Mouse (Mus musculus) left cerebral cortex, adult 8-10 months (tissue): ENCODE data around the gene Fam189a1. TPM values are rescaled to one million over a fixed set of nuclear protein-coding genes. Genes with fewer than 3 reads are reported as not detected.

Source experiments
- DNase-seq, 2 experiments: peaks; one replicate each; pipeline ENCODE4 v3.0.0; 2022; ENCODE audit warnings: low spot score in 2 of 2
- total RNA-seq, 4 experiments: library from RNA; stranded (reverse); gene quantifications; 2 replicates each; pipeline ENCODE4 v1.2.4; 2022

Gene Fam189a1
- total RNA-seq, 4 experiments from 2014 or later, result 43.0 to 54.1 (median 47.7) TPM

DNA sequence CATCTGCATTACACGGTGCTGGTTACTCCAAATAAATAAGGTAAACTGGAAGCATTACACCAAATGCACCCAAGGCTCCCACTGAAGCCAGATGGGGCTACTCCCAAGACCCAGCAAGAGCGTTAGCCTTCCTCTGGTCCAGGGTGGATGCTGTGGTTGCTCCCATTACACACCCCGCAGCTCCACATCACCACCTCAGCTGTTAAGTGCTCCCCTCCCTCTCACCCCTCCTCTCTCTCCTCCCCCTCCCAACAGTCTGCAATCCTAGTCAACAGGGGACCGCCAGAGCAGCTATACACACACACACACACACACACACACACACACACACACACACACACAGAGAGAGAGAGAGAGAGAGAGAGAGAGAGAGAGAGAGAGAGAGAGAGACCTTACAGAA lies 109.7 kb downstream of the Fam189a1 start:
- no peak for DNase-seq

DNA sequence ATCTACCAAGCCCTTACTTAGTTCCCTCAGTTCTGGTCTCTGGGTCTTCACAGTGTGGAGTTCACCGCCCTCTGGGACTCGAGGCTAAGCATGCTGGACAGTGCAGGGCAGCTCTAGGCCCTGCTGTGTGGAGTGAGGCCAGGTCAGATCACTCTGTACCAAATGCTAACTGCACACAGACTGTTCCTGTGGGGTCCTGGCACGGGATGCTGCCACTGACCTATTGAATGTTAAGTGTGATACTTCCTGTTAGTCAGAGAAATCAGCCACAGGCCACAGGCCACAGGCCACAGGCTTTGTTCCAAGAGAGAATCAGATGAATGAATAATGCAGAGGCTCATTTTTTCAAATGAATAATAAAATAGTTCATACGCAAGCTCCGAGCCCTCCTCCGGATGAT lies 112.1 kb downstream of the Fam189a1 start:
- DNase-seq, result no peak

DNA sequence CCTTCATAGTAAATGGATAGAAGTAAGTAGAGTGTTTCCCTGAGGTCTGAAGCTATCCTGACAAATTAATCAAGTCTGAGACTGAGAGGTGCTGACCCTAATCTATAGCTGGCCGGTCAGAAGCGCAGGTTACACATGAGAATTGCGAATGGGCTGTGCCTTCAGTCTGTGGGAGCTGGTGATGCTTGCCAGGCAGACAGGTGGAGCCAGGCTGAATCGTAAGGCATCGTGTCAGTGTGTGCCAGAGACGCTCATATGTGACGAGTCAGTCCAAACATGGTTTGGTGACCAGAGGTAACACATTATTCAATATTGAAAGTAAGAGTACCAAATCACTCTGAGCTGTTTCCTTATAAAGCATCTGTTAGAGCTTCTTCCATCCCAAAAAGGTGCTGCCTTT lies 115.3 kb downstream of the Fam189a1 start:
- no peak for DNase-seq

DNA sequence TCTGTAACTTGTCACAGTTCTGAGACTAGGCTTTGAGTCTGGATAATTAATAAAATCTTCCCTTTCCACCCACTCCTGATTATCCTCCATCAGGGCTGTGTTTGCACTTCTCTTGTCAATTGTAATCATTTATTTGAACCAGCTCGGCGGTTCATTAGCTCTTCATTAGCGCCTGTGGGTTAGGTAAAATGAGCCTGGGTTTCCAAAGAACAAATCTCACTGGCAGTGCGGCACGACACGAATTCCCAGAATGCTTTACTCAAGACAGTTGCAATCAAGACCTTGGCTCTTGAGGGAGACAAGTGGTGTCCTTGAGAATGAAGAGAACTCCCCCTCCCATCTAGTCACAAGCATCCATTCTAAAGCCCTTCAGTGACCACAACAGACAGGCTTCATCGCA lies 124.6 kb downstream of the Fam189a1 start:
- no peak for DNase-seq

DNA sequence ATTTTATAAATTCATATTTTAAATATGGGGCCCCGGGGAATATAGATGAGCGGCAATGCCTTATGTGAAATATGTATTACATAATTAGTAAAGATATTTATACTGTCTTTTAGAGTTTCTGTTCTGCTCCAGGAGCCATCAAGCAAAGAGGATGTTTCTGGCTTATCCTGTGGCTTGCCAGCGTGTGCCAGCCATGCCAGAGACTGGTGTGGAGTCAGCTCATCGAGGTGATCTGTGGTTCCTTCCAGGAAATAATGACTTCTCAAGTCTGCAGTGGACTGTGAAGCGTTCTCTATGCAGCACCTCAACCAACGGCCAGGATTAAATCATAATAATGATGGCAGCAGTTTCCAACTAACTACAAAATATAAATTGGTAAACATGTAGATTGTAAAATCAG lies 125.2 kb downstream of the Fam189a1 start:
- DNase-seq, result no peak

DNA sequence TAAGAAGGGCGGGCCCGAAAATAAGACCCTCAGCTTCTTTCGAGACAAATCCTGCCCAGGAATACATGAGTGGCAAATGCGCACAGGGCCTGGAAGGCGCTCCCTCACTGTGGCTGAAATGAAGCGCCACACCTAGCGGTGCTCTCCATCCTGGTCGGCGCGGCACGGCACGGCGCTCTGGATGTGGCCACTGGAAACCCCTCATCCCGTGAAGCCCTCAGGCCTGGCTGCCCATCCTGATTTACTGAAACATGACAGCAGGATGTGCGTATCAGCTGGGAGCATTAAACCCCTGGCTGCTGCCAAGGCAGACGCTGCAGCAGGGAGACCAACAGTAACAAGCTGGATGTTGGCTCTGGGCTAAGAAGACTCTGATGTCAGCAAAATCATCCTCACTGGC lies 126.4 kb downstream of the Fam189a1 start:
- no peak for DNase-seq

DNA sequence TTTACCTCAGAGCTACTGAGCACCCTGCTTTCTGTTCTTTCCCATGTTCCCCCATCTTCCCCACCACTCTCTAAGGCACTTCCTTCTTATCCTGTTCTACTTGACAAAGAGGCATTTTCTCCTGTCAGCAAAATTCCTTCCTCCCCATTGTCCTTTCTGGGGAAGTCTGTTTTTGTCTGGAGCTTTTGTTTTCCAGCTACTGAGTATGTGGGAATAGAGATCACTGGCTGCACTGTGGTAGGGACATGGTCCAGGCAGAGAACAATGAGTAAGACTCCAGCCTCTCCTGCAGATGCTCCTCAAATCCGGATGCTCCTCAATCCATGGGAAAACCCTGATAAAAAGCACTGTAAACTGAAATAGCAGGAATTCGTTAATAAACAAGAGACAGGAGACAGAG lies 135.1 kb downstream of the Fam189a1 start:
- DNase-seq, result no peak

DNA sequence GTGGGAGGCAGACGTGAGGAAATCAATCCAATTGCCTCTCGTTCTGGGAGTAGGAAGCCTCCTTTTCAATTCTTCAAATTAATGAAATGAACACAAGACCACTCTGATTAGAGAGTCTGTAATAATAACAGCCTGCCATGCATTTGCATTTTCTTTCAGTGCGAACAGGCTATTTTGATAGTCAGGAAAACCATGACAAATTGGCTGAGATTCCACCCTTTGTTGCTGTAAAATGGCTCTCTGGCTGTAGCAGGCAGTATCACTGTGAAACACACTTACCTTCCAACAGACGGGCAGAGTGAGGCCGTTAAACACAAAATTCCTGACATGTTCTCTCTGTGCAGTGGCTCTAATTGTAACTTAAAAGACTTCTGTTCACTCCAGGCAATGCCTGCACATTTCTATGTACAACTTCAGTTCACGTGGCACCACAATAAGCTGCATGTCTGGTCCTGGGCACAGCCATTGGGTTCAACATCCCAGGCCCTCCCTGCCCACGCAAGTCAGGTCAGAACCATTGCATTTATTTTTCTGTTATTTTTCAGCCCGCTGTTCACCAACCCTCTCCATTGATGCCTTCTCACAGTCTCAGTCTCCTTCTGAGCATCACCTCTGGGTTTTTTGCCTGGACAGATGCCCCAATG lies 138.2 kb downstream of the Fam189a1 start:
- no peak for DNase-seq

DNA sequence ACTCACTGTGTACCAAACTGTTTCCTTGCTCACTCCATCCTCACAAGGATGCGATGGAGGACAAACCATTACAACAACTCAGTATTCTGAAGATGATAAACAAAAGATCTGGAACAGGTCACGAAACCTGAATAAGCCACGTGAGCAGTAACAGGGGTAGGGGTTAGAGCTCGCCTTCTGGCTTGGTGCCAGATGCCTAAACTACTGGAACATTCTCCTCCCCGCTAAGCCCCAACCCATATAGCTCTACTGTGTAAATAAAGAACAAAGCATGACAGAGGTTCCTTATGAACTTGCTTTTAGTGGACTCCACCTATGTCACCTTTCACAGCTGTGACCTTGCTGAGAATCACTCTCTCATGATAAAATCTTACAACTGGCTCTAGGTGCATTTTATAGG lies 139.0 kb downstream of the Fam189a1 start:
- no peak for DNase-seq

DNA sequence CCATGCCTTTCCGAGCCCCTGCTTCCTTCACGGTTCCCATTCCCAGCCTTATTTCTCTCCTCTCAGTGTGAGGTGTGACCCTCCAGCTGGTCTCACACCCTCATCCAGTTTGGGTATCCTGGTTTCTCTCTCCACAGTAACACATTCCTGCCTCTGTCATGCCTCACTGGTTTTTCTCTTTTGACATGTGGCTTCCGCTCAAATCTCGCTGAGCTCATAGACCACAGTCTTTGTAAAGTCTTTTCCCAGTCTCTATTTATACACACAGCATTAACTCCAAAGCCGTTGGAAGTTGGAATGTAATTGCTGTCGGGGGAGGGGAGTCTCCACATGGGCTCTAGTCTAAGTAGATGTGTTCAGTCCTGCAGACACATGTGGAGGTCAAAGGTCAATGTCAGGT lies 145.2 kb downstream of the Fam189a1 start:
- no peak for DNase-seq

DNA sequence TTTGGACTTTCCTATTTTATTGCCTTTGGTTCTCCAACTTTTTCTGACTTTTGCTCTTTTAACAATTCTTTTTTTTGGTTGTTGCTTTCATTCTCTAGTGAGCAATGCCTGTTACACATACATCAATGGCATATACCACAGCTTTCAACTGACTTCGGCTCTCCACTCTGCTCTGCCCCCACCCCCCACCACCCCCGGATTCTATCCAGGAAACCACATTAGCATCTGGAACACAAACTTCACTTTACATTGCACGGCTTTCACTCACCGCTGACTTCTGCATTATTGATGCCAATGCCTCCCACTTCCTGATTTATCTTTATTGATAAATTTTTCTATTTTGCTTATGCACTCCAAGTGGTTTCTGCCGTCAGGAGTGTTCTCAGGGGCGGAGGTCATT lies 146.1 kb downstream of the Fam189a1 start:
- DNase-seq, result no peak

DNA sequence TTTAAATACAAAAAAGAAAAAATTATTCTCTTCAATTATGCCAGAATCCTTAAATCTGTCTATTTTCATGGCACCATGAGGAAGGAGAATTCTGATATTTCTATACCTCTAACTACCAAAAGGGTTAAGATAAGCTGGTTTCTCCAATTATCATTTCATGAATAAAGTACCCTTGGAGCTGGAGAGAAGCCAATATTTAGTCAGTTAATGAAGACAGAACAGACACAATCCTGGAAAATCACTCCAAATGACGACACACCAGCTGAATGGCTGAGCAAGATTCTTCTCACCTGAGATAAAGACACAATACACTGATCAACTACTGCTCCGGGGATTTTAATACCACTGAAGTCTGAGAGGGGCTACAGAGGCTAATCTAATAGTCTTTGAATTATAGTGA lies 150.6 kb downstream of the Fam189a1 start:
- DNase-seq, result no peak

DNA sequence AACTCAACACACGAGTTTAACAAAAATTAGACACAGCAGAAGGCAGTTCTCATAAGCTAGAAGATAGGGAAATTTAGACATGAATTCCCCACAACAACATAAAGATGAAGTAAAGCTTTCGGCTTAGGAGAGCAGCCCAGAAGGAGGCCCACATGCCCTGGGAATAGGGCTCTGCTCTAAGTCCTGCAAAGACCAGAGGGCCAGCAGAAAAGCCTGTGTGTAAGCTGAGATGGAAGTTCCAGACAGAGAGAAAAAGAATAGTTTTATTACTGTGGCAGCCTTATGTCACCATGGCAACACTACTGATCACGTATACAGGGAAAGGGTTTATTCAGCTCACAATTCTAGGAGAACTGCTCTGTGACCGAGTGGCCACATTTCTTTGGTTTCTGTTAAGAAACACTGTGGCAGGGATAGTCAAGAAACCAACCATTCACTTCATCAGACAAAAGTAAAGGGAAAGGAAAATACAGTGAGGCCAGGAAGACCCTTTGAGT lies 156.6 kb downstream of the Fam189a1 start:
- no peak for DNase-seq

DNA sequence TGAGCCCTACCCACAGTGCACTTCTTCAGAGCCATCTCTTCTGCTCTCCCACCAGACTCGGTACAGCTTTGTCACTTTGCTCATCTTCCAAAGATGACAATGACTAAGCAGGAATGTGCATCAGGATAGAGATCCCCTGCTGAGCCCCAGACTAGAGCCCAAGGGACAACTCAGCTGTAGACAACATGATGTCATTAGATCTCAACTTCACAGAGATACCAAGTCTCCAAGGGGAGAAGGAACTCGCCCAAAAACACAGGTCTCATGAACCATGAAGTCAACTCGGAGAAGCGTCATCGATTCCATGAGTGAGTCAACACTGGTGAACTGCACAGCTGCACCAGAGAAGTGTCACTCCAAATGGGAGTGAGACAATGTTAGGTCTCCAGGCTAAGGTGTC lies 158.6 kb downstream of the Fam189a1 start:
- no peak for DNase-seq

DNA sequence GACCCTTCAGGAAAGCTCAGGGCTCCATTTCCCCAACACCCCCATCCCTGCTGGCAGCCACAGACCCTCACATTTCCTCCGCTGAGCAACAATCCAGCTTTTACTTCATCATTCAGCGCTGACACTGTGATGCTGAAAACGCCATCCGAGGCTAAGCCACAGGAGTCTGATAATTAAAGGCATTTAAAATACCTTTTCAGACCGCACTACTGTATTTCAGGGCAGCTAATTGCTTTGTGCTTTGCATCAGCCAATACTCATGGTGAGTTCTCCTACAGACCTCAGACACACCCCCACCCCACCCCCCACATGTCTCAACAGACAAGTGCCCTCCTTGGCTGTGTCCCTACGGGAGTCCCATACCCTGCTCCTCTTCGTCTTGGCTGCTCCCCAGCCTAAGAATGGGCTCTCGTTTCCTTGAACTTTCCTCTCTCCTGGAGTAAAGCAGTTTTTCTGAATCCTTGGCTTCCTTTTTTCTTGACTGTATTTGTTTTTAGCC lies 160.4 kb downstream of the Fam189a1 start:
- no peak for DNase-seq

DNA sequence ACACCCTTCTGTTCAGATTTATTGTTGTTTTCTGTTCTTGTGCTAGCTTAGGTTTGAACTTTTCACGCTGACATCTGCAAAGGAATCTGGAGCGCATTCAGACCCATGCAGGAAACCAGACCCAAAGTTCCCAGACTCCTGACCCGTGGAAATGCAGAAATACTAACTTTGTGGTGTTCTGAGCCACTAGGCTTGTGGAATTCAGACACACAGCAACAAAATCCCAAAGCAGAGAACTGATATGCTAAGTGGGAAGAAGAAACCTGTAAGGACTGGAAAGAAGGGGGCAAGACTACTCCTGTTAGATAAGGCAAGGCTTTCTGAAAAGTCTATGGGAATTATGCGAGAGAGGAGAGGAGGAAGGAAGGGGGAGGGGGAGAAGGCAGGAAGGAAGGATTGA lies 167.0 kb downstream of the Fam189a1 start:
- DNase-seq, result no peak

DNA sequence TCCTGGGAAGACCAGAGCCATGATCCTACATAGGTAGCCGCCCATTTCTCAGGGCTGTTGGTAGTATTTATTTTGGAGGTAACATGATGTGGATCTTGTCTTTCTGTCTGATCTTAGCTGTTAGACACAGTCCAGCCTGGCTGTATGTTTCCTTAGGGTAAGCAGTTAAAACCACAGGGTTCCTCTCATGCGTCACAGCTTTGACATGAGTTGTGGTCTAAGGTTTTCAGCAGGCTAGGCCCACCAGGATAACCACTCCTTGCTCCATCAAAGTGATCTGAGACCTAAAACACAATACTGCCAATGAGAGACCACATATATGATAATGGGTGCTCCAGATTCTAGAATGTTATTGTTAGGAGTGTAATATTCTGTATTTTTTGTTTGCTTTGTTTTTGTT lies 168.4 kb downstream of the Fam189a1 start:
- no peak for DNase-seq

DNA sequence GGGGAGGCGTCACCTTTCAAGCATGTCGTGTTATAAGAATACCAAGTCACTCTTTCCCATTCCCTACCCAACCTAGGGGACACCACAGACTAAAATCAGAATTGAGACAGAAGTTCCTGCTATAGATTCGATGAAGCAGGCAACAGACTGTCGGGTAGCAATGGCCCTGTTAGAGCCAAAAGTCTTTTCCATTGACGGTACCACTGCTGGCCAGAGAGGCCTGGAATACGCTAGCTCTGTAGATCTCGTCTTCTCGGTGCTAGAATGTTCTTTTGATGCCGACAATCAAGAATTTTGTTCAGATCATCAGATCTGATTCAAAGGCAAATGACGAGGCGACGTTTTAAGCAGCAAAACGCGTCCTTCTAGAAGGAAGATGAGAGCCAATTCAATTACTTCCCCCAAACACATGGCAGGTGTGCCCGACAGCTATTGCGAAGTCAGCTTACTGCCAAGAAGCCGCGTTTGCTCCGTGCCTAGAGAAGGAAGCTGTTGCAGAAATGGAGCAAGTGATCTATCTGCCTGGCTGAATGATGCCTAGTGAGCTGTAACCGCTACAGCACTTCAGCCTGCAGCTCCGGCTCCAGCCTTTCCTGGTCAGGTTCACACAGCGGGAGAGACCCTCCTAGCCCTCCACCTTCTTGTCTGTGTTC lies 171.8 kb downstream of the Fam189a1 start:
- DNase-seq, result peak; percentile 27 to 54

DNA sequence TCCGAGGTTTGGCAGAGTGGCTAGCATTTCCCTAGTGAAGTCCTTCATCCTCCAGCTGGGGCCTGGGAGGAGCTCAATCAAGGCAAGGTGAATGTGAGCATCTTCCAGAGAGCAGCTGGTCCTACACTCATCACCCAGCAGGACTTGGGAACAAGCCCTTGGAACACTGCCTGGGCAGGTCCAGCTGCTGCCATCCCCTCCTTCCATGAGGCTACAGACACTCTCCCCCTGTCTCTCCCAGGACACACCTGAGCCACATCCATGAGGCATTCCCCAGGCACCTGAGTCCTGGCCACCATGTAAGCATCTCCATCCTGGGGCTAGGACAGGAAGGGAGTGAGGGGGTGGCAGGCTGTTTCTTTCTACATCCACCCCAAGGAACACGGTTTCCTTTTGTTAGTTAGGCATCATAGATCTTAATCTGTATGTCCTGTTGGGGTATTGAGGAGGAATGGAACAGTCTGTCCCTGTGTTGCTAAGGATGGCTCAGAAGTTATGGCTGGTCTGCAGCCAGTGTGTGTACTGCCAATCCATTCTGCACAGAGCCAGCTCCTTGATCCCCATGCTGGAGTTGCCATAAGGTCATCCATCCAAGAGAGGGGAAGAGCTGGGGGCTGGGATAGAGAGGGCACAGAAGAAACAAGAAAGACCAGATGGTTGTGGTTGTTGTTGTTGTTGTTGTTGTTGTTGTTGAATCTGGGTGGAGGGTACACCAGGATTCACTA lies 174.7 kb downstream of the Fam189a1 start:
- no peak for DNase-seq

DNA sequence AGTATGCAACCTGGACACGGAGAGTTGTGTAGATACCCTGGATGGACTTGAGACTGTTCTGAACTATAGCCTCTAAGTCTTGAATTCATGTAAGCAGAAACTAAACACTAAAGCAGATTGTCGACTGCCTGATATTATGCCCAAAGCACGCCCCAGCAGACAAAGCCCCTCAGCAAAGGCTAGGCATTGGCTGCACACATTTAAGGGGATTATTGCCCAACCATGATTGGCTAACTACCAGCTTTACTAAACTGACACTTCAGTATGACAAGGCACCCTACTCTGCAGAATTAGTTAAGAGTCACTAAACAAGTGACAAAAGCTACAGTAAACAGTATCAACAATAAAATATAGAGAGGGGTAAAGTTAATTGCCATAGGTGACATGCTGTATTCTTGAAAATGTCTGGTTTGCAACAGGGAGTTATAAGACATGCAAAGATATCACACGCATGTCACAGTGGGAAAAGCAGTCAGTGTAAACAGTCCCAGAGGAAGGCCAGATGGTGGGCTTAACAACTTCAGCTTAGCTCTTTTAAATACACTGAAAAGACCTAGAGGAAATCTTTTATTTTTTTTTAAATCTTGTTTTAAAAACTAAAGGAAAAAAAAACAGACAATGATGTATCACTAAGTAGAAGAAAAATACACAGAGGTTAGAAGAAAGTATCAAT lies 182.6 kb downstream of the Fam189a1 start:
- no peak for DNase-seq

DNA sequence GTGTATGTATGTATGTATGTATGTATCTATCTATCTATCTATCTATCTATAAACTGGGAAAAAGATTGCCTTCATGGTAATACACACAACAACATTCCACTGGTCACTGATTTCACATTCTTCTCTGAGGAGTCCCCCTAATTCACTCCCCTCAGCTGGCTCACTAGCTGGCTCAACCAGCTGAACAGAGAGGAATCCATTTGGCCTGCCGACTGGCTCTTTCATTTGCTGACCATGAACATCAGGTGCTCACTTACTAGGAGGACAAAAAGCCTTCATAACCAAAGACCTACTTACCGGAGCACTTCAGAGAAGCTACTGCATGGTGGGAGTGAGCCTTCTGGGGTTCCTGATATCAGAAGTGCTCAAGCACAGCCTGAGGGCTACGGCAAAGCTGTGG lies 194.2 kb downstream of the Fam189a1 start:
- no peak for DNase-seq

DNA sequence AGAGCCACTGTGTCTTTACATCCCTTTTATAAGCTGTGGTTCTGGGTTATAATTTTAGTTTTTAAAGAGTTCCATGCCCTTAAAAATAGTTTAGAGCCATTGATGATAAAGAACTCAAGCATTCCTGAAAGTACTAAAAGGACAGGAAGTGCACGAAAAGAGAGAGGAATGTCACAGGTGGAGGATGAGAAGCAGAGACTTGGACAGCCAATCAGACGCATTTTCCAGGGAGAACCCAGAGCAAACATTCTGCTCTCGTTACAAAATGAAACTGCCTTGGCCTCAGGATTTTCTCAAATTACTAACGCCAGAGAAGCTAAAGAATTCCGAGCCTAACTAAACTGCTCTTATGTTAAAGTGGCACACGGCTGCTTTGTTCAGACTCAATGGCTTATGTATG lies 197.3 kb downstream of the Fam189a1 start:
- DNase-seq, result no peak
